Mouse (Mus musculus) midbrain, embryonic 16.5 days (tissue): ENCODE data around the gene Tmem102. TPM values are rescaled to one million over a fixed set of nuclear protein-coding genes. Genes with fewer than 3 reads are reported as not detected.

Source experiments
- ATAC-seq: fragments of 200-750 bp; cut with Nextera tagmentation; 2 replicates; pipeline ENCODE4 v1.8.0; 2017; ENCODE audit warnings: moderate TSS enrichment
- H3K27ac ChIP-seq: fragments of 300-500 bp; sonication (generic); 2 replicates; pipeline ENCODE4 v1.5.1; 2014; ENCODE audit warnings: mild to moderate bottlenecking, low read length, mixed read lengths
- H3K27me3 ChIP-seq: fragments of 300-500 bp; sonication (generic); 2 replicates; pipeline ENCODE4 v1.6.1; 2014; ENCODE audit warnings: low read depth, low read length, mixed read lengths; ENCODE audit not compliant: control insufficient read depth, insufficient read depth
- H3K36me3 ChIP-seq: fragments of 300-500 bp; sonication (generic); 2 replicates; pipeline ENCODE4 v1.6.1; 2014; ENCODE audit warnings: mild to moderate bottlenecking, low read length, moderate library complexity, mixed read lengths; ENCODE audit not compliant: control insufficient read depth, insufficient read depth
- H3K4me1 ChIP-seq: fragments of 300-500 bp; sonication (generic); 2 replicates; pipeline ENCODE4 v1.6.1; 2014; ENCODE audit warnings: mild to moderate bottlenecking, low read length, mixed read lengths; ENCODE audit not compliant: control insufficient read depth, insufficient read depth
- H3K4me2 ChIP-seq: fragments of 300-500 bp; sonication (generic); 2 replicates; pipeline ENCODE4 v1.6.1; 2014; ENCODE audit warnings: mild to moderate bottlenecking, low read length, mixed read lengths
- H3K4me3 ChIP-seq: fragments of 300-500 bp; sonication (generic); 2 replicates; pipeline ENCODE4 v1.5.1; 2014; ENCODE audit warnings: low read depth, mild to moderate bottlenecking, low read length, moderate library complexity, mixed read lengths
- H3K9ac ChIP-seq: fragments of 300-500 bp; sonication (generic); 2 replicates; pipeline ENCODE4 v1.6.1; 2014; ENCODE audit warnings: low read depth, low read length, mixed read lengths
- H3K9me3 ChIP-seq: fragments of 300-500 bp; sonication (generic); replicated peaks from 2 replicates; pipeline ENCODE4 v1.6.1; 2014; ENCODE audit warnings: mild to moderate bottlenecking, low read length, mixed read lengths; ENCODE audit not compliant: control insufficient read depth, poor library complexity, severe bottlenecking
- WGBS: fragments of 180-500 bp; shearing (Covaris S2); extraction: QIAGEN DNeasy Blood & Tissue Kit; methylation state at CpG from one replicate; pipeline ENCODE4 v1.1.7; 2014; 5-methylcytosine and 5-hydroxymethylcytosine counted together
- polyA plus RNA-seq: library from polyadenylated mRNA; unstranded; fragments of >200 nt; fragmentation: Nextera tagmentation; extraction: Ambion mirVana; gene quantifications from 2 replicates; pipeline ENCODE4 v1.2.1, GENCODE M21; 2015

The Tmem102 gene
- polyA plus RNA-seq, 1 experiment from 2014 or later = 0.54 TPM

GRCm38 (mm10) chr11:69833554-69833953 lies 28.1 kb upstream of the Tmem102 start:
- WGBS = 58% methylated on average over 8 of the region's 8 CpGs
- H3K4me1 ChIP-seq = peaks cover 23% of the 10 kb centered on the region
- peak overlapping the region; percentile 94 for H3K4me3 ChIP-seq
- peaks cover 13% of the 10 kb centered on the region for H3K36me3 ChIP-seq
- no peak for ATAC-seq
- no peaks in the 10 kb centered on the region for H3K27me3 ChIP-seq
- H3K4me2 ChIP-seq = peak overlapping the region; percentile 97
- no peaks in the 10 kb centered on the region for H3K9me3 ChIP-seq
- peak overlapping the region; percentile 99 for H3K9ac ChIP-seq
- H3K27ac ChIP-seq = peak overlapping the region; percentile 50; the same call in 1 of the 2 replicates

GRCm38 (mm10) chr11:69828832-69829231 lies 23.4 kb upstream of the Tmem102 start:
- Histone ChIP-seq H3K4me1 (peaks cover 3% of the 10 kb centered on the region), H3K4me3 (no peak overlapping the region), H3K9ac (no peak overlapping the region), H3K27ac (no peak overlapping the region), H3K36me3 (peaks cover 50% of the 10 kb centered on the region), H3K27me3 (no peaks in the 10 kb centered on the region), H3K9me3 (no peaks in the 10 kb centered on the region), H3K4me2 (no peak overlapping the region)
- 54% methylated on average over 5 of the region's 5 CpGs for WGBS
- no peak for ATAC-seq

DNA sequence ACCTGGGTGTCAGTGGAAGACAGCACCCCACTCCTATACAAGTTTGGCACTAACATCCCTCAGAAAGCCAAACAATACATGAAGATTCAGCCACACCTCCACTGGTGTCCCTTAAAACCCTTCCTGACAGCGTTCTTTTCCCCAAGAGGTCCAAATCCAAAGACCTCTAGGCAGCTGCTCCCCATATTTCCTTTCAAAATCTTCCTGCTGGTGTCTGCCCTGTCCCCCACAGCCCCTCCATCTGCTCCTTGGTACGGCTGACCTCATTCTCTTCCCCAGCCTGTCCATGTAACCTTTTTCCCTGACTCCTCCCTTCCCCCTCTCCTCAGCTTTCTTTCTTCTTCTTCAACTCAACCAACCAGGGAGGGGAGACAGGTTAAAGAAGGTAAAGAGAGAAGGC lies 18.0 kb upstream of the Tmem102 start:
- 69% methylated on average over 2 of the region's 2 CpGs for WGBS

GRCm38 (mm10) chr11:69822080-69822479 lies 16.7 kb upstream of the Tmem102 start, which contains the start of gene Spem1:
Gene Spem1 (minus strand): TSS chr11:69822180.
- Histone ChIP-seq H3K4me1 (no peaks in the 10 kb centered on the region), H3K9ac (no peak within 1 kb of the TSS), H3K36me3 (peaks cover 25% of the 10 kb centered on the region), H3K9me3 (no peaks in the 10 kb centered on the region; the same call in 1 of the 2 replicates), H3K4me2 (no peak within 1 kb of the TSS), H3K27me3 (no peaks in the 10 kb centered on the region), H3K4me3 (no peak within 1 kb of the TSS), H3K27ac (no peak within 1 kb of the TSS)
- 86% methylated on average over 3 of the region's 3 CpGs for WGBS
- ATAC-seq = no peak

More for the DNA sequence above, 18.0 kb upstream of the Tmem102 start:
- no peak overlapping the region for H3K4me2 ChIP-seq
- H3K4me1 ChIP-seq = no peaks in the 10 kb centered on the region
- no peaks in the 10 kb centered on the region for H3K9me3 ChIP-seq
- no peaks in the 10 kb centered on the region for H3K27me3 ChIP-seq
- no peak overlapping the region for H3K9ac ChIP-seq
- no peak overlapping the region for H3K4me3 ChIP-seq
- peaks cover 39% of the 10 kb centered on the region for H3K36me3 ChIP-seq
- no peak overlapping the region for H3K27ac ChIP-seq
- no peak for ATAC-seq

- 96% methylated on average over 8 of the region's 8 CpGs for WGBS
- no peak for ATAC-seq
- no peaks in the 10 kb centered on the region; the same call in 1 of the 2 replicates for H3K9me3 ChIP-seq
These were observed 13.4 kb upstream of the Tmem102 start for GRCm38 (mm10) chr11:69818871-69819270.

GRCm38 (mm10) chr11:69818365-69818764 lies 12.9 kb upstream of the Tmem102 start, which contains the start of gene Spem2:
Gene Spem2 (minus strand): TSS chr11:69818465.
- Histone ChIP-seq H3K4me1 (no peaks in the 10 kb centered on the region), H3K4me3 (no peak within 1 kb of the TSS), H3K9me3 (no peaks in the 10 kb centered on the region; the same call in 1 of the 2 replicates), H3K36me3 (no peaks in the 10 kb centered on the region), H3K27me3 (no peaks in the 10 kb centered on the region), H3K27ac (no peak within 1 kb of the TSS), H3K4me2 (no peak within 1 kb of the TSS), H3K9ac (no peak within 1 kb of the TSS)
- ATAC-seq = no peak
- WGBS = 70% methylated on average over 2 of the region's 2 CpGs

More at GRCm38 (mm10) chr11:69818871-69819270, 13.4 kb upstream of the Tmem102 start:
- Histone ChIP-seq H3K36me3 (peaks cover under 1% of the 10 kb centered on the region), H3K4me2 (no peak overlapping the region), H3K27ac (no peak overlapping the region), H3K4me1 (no peaks in the 10 kb centered on the region), H3K27me3 (no peaks in the 10 kb centered on the region), H3K4me3 (no peak overlapping the region), H3K9ac (no peak overlapping the region)

- Histone ChIP-seq H3K4me1 (no peaks in the 10 kb centered on the region), H3K9me3 (no peaks in the 10 kb centered on the region; the same call in 1 of the 2 replicates), H3K27me3 (no peaks in the 10 kb centered on the region), H3K36me3 (no peaks in the 10 kb centered on the region), H3K4me3 (no peak overlapping the region), H3K27ac (no peak overlapping the region), H3K4me2 (no peak overlapping the region), H3K9ac (no peak overlapping the region)
- 93% methylated on average over 12 of the region's 12 CpGs for WGBS
- ATAC-seq = no peak
These were observed 11.1 kb upstream of the Tmem102 start for GRCm38 (mm10) chr11:69816520-69816919.

DNA sequence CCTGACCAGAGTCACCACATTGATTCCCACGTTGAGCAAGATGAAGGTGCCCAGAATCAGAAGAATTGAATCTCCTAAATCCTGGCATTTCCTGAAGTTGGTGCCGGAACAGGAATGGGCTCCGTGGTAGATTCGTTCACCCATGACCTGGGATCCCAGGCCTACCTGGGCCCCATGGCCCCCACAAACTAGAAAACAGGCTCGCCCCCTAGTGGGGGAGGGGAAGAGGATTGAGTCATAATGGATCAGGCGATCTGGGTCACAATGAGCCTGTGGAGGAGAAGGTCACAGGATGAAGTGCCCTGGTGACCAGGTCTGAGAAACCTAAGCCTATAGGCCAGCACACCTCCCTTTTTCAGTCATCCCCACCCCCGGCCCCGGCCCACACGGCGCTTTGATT lies 9.7 kb upstream of the Tmem102 start, which contains the start of gene Gm39566:
Gene Gm39566 (minus strand): TSS at position 144 of the 400 bp plus-strand sequence.
- Histone ChIP-seq H3K27me3 (no peaks in the 10 kb centered on the region), H3K9me3 (no peaks in the 10 kb centered on the region; the same call in 1 of the 2 replicates), H3K4me1 (no peaks in the 10 kb centered on the region), H3K4me2 (no peak within 1 kb of the TSS), H3K4me3 (no peak within 1 kb of the TSS), H3K36me3 (no peaks in the 10 kb centered on the region), H3K27ac (no peak within 1 kb of the TSS), H3K9ac (no peak within 1 kb of the TSS)
- ATAC-seq = no peak
- 60% methylated on average over 10 of the region's 10 CpGs for WGBS

- no peak overlapping the region for H3K9ac ChIP-seq
- H3K27me3 ChIP-seq = peaks cover 9% of the 10 kb centered on the region
- no peak for ATAC-seq
- H3K9me3 ChIP-seq = no peaks in the 10 kb centered on the region
- H3K36me3 ChIP-seq = no peaks in the 10 kb centered on the region
- no peaks in the 10 kb centered on the region for H3K4me1 ChIP-seq
- no peak overlapping the region for H3K4me3 ChIP-seq
- H3K4me2 ChIP-seq = no peak overlapping the region
- H3K27ac ChIP-seq = no peak overlapping the region
These were observed 4.9 kb upstream of the Tmem102 start for GRCm38 (mm10) chr11:69810280-69810679.
